Mouse (Mus musculus): Measurements from ENCODE around the gene Itga4.

Itga4 gene

GRCm38 (mm10) chr2:79357835-79358234, 102.6 kb downstream of the Itga4 start:
- DNase-seq = no peak

DNA sequence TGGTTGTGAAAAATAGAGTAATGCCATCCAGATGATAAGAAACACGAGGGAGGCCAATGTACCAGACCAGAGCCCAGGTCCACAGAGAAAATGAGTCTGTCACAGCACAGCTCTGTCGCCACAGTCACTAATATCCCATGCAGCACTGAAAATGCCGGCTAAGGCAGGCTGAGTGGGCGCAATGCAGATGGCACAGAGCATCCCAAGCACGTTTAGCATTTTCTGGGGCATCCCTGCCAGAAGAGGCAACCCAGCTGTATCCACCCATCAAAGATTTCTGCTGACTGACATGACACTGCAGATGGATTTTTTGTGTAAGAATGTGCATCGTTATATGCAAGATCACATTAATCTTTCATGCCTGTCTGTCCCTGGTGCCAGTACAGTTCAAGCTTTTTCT, 106.8 kb downstream of the Itga4 start:
- DNase-seq = no peak

GRCm38 (mm10) chr2:79363920-79364319, 108.7 kb downstream of the Itga4 start:
- DNase-seq = no peak

- no peak for DNase-seq
These were observed 112.5 kb downstream of the Itga4 start for GRCm38 (mm10) chr2:79367451-79368450.

GRCm38 (mm10) chr2:79368661-79369060, 113.4 kb downstream of the Itga4 start:
- DNase-seq = no peak

GRCm38 (mm10) chr2:79369061-79369524, 113.9 kb downstream of the Itga4 start:
- DNase-seq = no peak

- no peak for DNase-seq
These were observed 114.7 kb downstream of the Itga4 start for GRCm38 (mm10) chr2:79369905-79370304.

- DNase-seq = no peak
These were observed 115.6 kb downstream of the Itga4 start for GRCm38 (mm10) chr2:79370711-79371312.

- no peak for DNase-seq
These were observed 116.3 kb downstream of the Itga4 start for GRCm38 (mm10) chr2:79371326-79372153.

DNA sequence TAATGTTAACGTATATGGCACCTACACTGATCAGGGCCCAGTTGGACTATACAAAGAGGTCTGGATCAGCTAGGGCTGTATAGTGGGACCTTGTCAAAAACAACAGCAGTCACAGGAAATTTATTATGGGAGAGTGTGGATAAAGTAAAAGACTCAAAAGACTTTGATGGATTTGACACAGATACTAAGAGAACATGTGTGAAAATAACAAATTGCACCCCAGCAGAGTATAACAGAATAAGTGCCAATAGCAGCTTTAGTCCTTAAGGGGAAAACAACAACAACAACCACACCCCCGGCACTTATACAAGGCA, 116.9 kb downstream of the Itga4 start:
- DNase-seq = no peak

GRCm38 (mm10) chr2:79372486-79373200, 117.4 kb downstream of the Itga4 start:
- peak; percentile 55 for DNase-seq

DNA sequence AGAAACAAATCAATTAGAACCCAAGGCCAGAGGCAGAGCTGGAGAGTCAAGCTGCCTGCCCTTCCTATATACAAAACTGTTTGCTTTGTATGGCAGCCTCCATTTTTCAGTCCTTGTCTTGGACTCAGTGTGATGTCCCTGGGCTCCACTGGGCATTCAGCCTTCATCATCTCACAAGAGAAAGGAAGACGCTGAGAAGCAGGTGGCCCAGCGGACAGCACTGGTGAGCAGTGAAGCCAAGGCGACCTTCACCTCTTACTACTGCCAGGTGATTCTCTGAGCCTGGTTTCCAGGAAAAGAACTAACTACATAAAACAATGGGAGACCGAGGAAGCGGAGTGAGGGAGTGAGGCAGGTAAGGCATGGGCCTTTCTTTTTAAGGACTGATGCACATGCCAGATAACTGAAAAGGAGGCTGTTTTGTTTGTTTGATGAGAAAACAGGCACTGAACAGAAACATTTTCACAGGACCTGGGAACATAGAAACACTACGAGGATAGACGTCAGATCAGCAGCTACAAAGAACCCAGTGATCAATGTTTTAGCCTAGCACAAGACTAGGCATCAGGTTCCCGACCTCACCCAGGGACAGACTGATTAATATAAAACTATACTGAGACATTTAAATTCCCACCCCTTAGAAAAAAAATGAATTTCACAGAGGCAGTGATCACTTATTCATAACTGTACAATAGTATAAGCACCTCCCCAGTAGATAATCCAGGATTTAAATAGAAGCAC, 123.3 kb downstream of the Itga4 start:
- DNase-seq = no peak

DNA sequence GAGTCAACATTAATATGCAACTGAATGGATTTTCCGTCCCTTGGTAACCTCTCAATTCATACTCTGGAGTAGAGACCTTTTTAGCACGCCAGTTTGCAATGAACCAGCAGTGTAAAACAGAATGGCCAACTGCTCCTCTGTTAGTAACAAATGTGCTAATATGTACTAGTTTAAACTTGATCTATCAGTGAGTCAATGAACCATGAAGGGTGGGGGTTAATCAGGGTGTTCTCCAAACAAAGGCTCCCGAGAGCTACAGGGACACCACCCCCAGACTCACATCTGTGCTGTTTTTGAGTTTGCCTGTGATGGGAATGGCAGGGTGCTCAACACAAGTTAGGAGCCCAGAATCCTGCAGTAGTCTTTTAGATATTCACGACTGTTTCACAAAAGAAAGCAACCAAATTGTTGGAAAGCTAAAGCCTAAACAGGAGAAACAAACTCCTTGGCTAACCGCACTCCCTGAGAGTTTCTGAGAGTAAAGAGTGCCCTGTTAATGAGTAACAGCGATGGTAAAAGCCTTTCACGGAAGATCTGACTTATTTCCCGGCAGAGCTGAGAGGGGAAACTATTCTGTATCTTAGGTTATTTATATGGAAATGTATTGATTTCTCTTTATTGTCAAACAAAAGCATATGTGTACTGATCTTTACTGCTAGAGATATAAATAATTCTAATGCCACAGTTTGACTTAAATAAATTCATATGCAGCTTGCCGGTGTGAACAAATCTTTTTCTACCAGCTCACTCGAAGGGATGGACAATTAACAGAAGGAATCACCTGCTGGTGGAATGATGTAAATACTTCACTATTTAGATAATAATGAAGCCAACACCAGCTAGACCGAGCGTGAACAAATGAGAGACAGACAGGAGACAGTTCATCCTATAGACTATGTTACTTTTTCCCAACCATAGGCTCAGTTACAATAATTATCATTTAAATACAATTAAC, 124.1 kb downstream of the Itga4 start:
- DNase-seq = peak; percentile 59
